Mouse (Mus musculus) cerebellum, adult 11-12 months (tissue): ENCODE data around the gene Flt3l.

Experiments used
- DNase-seq: peaks from one replicate; pipeline ENCODE4 v3.0.0; 2022

The Flt3l gene

GRCm38 (mm10) chr7:45094121-45094520 is 42.1 kb downstream of the Flt3l start:
- DNase-seq, result no peak

- DNase-seq, result no peak
Measured at GRCm38 (mm10) chr7:45093516-45093905, 42.7 kb downstream of the Flt3l start.

GRCm38 (mm10) chr7:45092828-45093515 is 43.3 kb downstream of the Flt3l start:
- DNase-seq, result no peak

GRCm38 (mm10) chr7:45092048-45092447 is 44.2 kb downstream of the Flt3l start, which contains the start of gene Rcn3:
TSS of gene Rcn3 (minus strand) at chr7:45092221.
- DNase-seq, result no peak

GRCm38 (mm10) chr7:45091001-45091990 is 44.9 kb downstream of the Flt3l start:
- no peak for DNase-seq

GRCm38 (mm10) chr7:45090251-45090977 is 45.8 kb downstream of the Flt3l start:
- no peak for DNase-seq

- no peak for DNase-seq
Measured at GRCm38 (mm10) chr7:45088597-45088996, 47.6 kb downstream of the Flt3l start.

- no peak for DNase-seq
Measured at GRCm38 (mm10) chr7:45086084-45086483, 50.1 kb downstream of the Flt3l start.

- DNase-seq, result no peak
Measured at GRCm38 (mm10) chr7:45083300-45083890, 52.8 kb downstream of the Flt3l start.

- no peak for DNase-seq
Measured at GRCm38 (mm10) chr7:45082401-45083299, 53.6 kb downstream of the Flt3l start.

- DNase-seq, result no peak
Measured at GRCm38 (mm10) chr7:45081016-45081415, 55.2 kb downstream of the Flt3l start.

- peak; percentile 75 for DNase-seq
Measured at GRCm38 (mm10) chr7:45079856-45080255, 56.4 kb downstream of the Flt3l start.
